Mouse (Mus musculus) bone marrow macrophage, adult 2 months (primary cell): ENCODE results near the gene Ust.

Source experiments
- CTCF ChIP-seq: IDR thresholded peaks from 2 replicates; pipeline ENCODE4 v1.5.1; 2012; ENCODE audit warnings: low read depth, mild to moderate bottlenecking, low read length, moderate library complexity
- POLR2A ChIP-seq: IDR thresholded peaks from 2 replicates; pipeline ENCODE4 v1.6.1; 2012; ENCODE audit warnings: mild to moderate bottlenecking, low read depth, low read length, borderline replicate concordance

GRCm38 (mm10) chr10:8259716-8260115 is 258.9 kb downstream of the Ust start:
- no peak for TF ChIP-seq POLR2A
- no peak for TF ChIP-seq CTCF
